Mouse (Mus musculus) skeletal muscle tissue, adult 2 months (tissue): ENCODE results near the gene Lrrk1.

ENCODE experiments used
- DNase-seq: peaks from one replicate; pipeline ENCODE4 v3.0.0-alpha.2; 2012; ENCODE audit warnings: low read depth, low spot score

Gene Lrrk1

DNA sequence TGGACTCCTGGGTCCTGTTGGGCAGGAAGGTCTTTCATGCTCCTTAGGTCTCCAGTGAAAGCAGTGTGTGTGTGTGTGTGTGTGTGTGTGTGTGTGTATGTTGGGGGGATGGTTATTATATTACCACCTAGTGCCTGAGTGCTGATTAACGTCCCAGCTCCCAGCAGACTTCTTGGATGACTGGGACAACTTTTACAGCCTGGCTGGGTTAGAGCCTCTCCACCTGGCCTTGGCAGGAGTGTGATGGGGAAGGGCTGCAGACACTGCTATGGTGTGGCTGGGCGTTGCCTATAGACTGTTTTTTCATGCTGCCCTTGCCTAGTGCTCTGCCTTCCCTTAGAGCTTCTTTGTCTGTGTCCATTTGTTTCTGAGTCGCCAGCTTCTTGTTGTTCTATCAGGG is 48.1 kb downstream of the Lrrk1 start:
- no peak for DNase-seq

DNA sequence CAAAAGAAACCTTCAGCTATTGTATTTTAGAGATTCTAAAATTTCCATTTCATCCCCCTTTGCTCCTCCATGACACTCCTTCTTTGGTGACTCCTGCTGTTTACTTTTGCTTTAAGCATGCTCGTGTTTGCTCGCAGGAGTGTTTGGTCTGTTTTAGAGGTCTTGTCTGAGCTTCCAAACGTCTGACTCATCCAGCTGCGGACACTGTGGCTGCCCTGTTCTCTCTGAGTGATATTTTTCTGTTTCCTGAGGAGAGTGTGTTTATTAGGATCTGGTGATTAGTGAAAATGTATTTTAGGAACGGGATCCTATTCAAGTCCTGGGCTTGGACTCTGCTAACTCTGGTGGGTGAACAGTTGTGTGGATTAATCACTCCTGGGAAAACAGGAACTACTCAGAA is 48.5 kb downstream of the Lrrk1 start:
- DNase-seq, result no peak

DNA sequence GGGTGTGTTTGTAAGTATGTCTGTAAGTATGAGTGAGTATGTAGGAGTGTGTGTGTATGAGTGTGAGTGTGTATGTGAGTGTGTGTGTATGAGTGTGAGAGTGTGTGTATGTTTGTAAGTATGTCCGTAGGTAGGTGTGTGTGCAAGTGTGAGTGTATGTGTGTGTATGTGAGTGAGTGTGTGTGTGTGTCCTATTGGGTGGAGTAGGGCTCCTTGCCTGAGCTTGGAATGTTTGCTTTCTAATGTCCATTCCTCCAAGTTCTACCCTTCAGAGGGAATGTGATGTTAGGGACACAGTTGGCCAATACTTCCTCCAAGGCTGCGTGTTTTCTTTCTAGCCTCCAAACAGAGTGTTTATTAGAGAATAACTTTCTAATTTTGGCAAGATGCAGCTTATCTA is 51.2 kb downstream of the Lrrk1 start:
- DNase-seq, result no peak

DNA sequence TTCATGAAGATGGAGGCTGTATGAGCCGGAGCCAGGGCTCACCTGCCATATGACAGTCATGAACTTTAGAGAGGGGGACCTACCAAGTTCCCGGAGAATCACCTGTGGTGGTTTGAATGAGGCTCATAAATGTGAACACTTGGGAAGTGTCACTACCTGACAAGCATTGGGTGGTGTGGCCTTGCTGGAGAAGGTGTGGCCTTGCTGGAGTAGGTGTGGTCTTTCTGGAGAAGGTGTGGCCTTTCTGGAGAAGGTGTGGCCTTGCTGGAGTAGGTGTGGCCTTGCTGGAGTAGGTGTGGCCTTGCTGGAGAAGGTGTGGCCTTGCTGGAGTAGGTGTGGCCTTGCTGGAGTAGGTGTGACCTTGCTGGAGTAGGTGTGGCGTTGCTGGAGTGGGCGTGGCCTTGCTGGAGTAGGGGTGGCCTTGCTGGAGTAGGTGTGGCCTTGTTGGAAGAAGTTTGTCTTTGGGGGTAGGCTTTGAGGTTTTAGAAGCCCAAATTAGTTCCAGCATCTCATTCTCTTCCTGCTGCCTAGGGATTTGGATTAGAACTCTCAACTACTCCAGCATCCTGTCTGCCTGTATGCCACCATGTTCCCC is 54.1 kb downstream of the Lrrk1 start:
- no peak for DNase-seq

DNA sequence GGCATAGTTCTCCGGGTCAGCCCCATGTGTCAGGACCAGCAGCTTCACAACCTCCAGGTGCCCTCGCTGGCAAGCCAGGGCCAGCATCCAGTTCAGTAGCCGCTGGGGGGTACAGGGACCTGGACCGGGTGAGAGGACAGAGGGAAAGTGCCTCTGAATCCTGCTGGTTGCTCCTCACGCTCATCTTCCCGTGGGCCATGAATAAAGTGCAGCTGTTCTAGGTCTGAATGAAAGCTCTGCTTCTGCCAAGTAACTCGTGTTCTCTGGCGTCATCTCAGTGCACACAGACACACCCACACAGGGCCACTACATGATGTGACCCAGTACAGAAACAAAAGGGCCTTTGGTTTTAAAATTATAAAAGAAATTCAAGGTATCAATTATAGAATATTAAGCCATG is 55.8 kb downstream of the Lrrk1 start:
- DNase-seq, result peak; percentile 62

DNA sequence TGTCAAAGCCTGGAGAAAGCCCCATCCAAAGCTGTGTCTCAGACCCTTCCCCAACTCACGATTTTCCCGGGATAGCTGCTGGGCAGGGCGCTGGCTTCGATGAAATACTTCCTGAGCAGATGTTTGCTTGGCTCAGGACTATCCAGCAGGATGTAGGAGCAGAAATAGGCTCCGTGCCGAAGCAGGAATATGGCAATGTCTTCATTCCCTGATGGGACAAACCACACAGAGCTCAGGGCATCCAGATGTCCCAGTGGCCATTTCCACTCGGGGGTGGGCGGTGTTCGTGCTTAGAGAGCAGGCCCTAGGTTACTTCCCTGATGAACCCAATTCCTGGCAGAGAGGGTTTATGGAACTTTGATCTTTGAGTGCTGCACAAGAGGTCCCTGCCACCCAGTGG is 57.5 kb downstream of the Lrrk1 start:
- DNase-seq, result no peak

DNA sequence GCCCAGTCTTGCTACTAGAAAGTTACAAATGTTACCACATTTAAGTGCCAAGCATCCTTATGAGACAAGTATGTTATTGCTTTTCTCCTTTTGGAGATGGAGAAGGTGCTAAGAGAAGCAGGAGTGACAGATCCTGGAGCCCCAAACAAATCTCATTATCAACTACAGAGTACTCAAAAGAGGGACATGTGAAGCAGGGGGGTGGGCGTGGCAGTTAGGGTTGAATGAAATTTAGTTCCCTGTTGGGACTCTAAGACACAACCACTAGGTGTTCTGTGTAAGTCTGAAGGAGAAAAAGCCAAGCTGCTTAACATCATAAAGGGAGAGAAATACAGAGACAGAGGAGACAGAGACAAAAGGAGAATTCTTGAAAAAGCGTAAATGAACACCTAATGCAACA is 60.6 kb downstream of the Lrrk1 start:
- DNase-seq, result no peak

DNA sequence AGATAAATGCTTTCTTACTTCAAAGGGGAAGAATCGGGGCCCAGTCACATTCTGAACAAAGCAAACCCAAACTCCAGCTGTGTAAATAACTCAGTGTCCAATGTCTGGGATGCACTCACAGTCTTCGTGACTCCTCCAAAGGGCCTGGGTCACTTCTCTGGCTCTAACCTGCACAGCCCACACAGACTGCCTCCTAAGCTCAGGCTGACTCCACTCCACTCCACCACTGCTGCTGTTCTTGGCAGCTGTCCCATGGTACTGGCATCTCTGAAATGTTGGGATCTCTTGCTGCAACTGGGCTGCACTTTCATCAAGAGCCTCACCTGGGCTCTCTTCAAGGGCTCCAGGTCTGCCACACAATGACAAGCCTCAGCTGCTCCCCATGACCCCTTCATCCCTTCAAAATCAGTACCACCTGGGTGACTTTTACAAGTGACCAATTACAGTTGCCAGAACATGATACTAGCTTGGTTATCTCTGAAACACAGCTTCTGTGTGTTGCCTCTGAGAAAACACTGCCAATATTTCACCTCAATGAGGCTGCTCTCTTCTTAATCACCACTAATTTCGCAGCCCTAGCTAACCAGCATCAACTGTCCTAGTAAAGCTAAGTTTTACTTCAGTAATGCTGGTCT is 62.6 kb downstream of the Lrrk1 start:
- no peak for DNase-seq

DNA sequence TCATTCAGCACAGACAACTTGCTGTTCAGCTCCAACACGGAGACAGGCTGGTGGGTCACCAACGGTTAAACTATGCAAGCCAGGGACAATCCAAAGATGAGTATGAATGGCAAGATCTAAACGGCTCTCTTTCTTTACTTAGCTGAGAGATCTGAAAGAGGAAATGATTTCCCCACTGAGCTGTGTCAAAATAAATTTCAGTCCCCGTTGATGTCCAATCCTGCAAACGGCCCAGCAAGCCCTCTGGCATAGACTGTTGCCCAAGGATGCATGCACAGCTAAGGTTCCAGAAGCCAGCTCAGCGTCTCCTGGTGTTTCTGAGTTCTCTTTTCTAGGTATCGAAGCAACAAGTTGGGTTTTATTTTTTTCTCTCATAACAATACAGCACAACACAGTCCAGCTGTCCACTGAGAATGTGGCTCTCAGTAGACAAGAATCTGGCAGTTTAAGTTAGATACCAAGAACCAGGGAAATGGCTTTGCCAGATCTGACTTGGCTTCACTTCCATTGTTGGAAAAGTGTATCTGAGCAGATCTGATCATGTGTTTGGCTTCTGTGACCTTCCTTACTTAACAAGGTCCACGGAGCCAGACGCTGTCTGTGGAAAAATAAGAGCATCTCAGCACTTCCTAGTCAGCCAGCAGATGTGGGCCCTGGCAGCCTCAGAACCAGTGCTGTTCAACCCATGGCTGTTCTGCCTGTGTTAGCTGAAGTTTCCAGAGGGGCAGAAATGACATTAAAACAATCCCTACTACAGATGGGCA is 64.7 kb downstream of the Lrrk1 start:
- peak; percentile 85 for DNase-seq

DNA sequence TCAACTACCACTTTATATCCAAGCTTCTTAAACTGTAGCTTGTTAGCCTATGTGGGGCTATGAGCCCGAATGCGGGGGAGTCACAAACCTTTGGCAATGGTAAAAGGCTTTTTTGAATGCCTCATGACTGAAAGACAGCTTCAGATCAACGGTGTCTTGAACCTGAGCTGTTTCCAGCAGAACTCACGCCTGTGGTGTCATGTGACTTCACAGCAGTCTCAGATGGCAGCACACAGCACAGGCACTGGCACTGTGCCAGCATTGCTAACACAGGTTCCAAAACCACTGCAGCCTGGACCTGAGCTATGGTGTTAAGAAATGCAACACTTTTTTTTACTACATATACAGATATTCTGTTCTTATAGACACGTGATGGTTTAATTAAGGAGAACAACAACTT is 67.2 kb downstream of the Lrrk1 start:
- DNase-seq, result peak; percentile 62

DNA sequence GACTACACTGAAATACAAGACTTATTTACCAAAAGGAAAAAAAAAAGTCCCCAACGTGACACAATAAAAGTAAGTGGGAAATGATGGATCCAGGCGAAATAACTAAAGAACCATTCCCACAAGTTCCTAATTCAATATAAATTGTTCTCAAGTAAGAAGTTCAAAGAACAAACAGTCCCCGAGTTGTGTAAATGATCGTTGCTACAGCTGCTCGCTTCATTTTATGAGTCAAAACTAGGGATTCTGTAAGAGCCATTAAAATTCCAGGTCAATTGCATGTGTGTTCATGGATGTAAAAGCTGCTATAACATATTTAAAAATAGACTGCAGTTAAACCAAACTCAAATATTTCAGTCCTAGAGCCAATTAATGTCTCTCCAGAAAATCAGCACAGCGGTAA is 70.0 kb downstream of the Lrrk1 start:
- no peak for DNase-seq

DNA sequence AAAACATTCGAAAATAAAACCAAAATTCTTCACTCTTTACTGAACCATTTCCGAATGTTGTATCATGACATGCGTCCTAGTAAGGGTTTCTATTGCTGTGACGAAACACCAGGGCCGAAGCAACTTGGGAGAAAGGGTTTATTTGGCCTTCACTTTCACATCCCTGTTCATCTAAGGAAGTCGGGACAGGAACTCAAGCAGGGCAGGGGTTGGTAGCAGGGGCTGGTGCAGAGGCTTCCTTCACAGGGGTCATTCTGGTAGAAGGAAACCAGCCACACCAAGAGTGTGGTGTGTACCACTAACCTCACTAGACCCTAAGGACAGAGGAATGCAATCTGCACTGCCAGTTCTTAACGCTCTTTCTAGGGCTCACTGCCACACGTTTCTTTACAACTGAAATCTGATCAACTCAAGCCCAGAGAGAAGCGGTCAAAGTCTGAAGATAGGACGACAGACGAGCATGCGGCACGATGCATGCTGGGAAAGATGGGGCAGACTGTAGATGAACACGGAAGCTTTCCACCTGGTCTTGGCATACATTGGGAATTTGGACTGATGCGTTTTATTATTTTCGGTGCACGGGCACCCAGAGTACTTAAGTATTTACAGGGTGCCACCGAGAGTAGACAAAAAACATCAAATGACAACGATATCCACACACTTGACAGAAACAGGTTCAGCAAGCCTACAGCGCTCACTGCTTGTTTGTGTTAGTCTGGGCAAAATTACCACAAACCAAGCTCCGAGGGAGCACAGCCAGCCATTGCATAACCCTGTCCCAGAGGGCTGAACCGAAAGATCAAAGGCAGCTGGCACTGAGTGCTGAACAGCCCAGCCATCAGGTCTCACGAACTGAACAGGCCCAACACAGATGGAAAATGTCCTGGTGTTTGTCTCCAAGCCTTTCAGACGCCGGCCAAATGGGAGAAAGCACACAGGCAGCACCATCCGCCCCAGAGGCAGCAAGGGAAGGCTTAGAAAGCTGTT is 77.2 kb downstream of the Lrrk1 start:
- peak; percentile 77 for DNase-seq

DNA sequence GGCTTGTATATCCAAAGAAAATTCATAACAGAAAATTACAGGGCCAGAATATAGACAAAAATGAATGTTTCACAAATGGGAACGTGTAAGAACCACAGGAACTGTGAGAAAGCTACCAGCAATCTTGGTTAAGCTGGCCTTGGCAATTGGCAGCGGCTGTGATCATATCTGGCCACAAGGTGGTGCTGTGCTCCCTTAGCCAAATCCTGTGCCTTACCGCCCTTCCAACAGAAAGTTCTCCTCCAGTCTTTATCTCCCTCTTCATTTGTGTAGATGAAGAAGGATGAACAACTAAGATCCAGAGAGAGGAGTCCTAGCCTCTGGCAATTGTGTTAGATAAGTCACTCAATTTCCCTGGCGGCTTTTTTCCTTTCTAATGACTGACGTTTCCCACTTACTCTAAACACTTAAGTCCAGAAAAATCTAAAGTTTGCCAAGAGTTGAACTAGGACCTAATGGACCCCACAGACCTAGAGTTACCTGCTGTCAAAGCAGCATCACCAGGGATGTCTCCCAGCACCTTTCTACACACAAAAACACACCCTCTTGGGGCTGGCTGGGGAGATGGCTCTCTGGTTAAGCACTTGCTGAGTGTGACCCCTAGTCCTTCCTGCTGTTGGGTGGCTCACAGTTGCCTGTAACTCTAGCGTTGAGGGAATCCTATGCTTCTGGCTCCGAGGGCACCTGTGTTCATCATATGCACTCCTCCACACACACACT is 78.0 kb downstream of the Lrrk1 start:
- DNase-seq, result peak; percentile 76

DNA sequence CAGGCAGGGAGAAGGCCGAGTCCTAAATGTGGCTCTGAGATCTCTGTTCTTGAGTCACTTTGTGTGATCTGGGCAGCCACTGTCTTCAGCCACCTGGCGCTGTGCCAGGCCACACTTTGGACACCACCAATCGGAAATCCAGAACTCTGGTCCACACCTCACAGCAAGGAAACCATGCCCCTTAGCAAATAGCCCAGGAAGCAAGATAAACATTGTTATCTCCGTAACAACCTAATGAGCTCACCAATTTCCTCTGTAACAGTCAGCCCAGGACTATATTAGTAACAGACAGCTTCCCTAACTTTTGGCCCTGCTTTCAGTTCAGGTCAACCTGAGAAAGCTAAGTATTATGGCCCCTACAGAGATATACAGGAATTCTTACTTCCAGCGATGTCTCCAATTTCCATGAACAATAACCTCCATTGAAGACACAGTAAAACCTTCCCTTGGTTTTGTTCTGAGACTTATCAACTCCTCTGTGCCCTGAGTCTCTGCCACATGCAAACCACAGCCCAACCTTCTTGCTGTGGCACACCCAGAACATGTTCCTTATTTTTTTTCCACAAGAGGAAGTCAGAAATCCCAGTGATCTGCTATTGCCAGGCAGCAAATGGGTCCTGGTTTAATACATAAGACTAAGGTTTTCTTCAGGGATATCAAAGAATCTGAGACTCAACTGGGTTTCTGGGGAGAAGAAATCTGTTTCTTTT is 78.8 kb downstream of the Lrrk1 start:
- peak; percentile 68 for DNase-seq

DNA sequence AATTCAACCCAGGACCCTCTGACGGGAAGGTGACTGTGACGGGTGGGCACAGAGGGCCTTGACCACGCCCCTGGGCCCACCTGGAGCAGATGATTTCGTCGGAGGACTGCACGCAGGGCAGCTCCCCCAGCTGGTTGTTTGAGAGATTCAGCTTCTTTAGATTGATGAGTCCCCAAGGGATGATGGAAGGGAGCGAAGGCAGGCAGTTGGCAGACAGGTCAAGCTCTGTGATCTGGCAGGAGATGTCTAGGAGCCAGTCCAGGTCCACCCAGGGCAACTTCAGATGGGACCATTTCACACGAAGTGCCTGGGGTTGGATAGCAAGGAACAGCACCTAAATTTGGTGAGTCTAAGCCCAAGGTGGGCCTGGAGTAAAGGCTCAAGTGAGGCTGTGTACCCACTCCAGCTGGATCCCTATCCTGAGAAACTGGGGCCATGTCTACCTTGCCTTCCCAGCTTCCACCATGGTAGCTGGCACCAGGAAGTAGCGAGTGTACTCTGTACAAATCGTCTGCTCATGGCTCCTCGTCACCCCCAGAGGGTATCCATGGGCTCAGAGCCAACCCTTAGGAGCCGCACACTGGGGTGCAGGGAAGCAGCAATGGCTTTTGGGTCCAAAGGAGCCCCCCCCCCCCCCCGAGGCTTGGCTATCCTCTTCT is 79.4 kb downstream of the Lrrk1 start:
- no peak for DNase-seq

DNA sequence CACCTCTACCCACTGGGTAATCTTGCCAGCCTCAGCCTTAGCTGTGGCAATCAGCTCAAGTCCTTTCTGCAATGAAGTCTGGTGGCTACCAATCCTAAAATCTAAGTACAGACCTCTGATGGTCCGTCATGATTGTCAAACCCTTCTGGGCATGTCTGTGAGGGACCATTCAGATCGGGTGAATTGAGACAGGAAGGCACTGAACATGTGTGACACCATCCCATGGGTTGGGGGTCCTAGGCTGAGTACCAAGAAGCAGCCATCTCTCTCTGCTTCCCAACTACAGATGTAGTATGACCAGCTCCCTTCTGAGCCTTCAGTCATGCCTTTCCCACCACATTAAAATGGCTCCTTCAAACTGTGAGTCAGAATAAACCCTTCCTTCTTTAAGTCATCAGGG is 80.4 kb downstream of the Lrrk1 start:
- DNase-seq, result no peak

DNA sequence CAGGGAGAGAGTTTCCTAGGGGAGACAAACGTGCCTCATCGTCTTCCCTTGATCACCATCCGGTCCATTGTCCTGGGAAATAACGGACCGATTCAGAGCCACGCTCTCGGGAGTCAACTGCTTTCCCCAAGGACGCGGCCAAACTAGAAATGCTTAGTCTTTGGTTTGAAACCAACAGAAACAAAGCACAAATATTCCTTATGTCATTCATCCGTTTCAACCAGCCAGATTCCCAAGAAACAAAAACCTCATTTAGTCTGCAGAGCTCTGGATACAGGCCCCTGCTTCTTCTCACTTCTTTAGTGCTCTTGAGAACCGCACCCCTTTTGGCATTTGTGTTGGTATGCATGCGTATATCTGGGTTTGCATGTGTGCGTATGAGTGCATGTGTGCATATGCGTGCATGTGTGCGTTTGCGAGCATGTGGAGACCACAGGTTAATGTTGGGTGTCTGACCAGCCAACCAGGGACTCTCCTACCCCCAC is 82.4 kb downstream of the Lrrk1 start:
- no peak for DNase-seq

DNA sequence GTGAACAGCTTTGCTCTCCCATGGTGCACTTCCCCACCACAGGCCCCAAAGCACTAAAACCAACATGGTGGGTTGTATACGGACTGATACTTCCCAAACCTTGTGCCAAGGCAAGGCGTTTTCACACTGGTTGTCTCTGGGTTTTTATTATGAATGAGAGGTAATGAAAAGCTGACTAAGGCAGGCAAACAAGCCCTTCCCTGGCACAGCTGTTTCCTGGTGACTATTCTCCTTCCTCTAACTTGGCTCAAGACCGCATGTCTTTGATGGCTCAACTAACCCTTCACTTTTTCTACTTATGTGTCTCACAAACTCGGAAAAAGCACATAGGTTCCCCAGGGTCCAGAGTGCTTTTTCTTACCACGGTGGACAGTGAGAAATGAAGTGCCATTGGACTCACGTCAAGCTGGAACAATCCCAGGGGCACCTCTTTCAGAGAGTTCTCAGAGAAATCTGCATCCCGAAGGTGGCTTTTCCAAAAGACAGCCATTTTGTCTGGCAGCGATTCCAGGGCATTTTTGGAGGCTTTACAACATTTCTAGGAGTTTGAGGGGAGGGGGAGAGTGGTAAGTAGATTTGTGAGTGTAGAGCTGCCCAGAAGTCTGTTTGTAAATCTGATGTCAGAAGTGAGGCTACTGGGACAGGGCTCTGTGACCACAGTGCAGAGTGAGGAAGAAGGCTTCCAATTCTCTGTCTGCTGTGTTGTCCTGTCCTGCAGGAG is 83.0 kb downstream of the Lrrk1 start:
- DNase-seq, result no peak

DNA sequence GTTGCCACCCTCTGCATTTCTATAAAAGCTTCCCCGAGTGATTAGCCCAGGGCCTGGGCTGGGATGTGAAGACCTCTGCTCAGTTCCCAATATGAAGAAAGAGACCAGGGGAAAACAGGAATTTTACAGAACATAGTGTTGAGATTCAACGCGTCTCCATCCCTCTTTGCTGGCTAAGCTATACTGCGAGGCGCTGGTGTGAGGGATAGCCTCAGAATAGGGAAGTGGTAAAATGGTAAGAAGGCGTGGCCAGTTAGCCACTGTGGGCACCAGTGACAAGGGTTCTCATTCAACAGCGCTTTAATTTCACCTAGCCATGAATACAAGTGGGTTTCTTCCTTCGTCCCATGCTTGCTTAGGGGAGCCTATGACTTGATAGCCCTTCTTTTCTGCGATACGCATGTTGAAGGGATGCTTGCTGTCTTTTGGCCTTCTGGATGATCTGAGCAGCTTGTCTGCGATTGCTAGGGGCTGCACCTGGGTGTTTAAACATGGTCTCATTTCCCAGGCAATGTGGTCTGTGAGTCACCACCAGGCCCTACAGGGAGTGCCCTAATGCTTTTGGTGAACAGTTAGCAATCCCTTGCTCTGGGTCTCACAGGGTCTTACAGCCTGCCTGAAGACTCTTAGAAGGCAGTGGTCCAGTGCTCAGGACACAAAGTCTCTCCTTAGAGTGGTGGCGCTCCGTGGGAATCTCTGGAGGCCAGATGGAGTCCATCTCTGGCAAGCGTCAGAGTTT is 84.1 kb downstream of the Lrrk1 start:
- no peak for DNase-seq
